Mouse (Mus musculus) stomach, postnatal 0 days (tissue): ENCODE measurements around the gene Ulk4.

ENCODE experiments used
- CTCF ChIP-seq: IDR thresholded peaks from 2 replicates; pipeline ENCODE4 v1.5.1; 2016; ENCODE audit warnings: antibody characterized with exemption, low read depth, mild to moderate bottlenecking, moderate library complexity
- EP300 ChIP-seq: optimal IDR thresholded peaks from 2 replicates; pipeline ENCODE3; 2016; ENCODE audit warnings: antibody characterized with exemption

DNA sequence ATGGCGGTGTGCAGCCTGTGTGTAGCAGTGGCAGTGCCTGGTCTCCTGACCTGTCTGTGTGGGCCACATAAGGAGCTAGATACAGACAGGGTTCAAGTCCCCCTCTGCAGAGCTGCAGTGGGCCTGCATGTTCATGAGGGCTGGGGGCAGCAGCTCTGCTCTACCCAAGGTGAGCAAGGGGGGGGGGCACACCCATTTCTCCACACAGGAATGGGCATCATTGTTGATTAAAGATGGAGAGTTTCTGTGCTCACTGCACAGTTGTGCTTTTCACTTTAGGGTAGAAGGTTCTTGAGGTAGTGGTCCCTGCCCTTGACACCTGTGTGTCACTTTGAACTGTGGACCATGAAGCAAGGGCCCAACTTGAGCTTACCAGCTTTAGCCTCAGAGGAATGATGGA, 328.2 kb downstream of the Ulk4 start:
- TF ChIP-seq CTCF (no peak), EP300 (no peak)
